Mouse (Mus musculus): ENCODE data around the gene Ppp6r1. TPM values are rescaled to one million over a fixed set of nuclear protein-coding genes. Genes with fewer than 3 reads are reported as not detected.

Ppp6r1 gene
- 4.3 and 6.2 TPM in 2 replicates for polyA plus RNA-seq (2015; fragmentation: Nextera tagmentation; extraction: Ambion mirVana)

DNA sequence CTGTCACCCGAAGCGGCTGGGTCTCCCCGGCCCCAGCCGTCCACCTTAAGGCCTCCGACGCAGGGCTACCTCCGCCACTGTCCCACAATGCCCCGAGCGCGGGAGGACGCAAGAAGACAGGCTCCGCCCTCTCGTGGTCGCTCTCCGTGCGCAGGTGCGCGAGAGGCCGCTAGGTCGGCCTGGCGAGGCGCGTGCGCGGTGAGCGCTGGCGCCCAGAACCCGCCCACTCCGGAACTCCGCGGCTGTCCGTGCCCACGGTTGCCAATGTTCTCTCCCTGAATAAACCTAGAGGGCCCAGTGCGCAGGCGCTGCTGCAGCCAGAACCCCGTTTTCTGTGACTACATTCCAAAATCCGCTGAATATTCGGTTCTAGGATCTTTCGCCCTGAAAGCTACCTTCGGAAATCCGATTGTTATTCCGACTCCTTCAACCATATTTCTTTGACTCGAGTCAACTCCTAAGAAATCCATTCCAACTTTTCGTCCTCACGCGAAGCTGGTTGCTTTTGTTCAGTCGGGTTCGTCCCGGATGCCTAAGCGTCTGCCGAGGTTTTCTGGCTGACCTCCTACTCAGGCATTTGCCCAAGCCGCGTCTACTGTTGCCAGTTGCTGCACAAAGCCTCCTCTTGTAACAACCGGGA, at the start of gene Ppp6r1:
Gene Ppp6r1, minus strand, starts transcription at position 108 of the 640 bp plus-strand sequence.
- Histone ChIP-seq H3K4me2 (ENCODE audit: low read length) (peak within 1 kb of the TSS; percentile 94), H3K36me3 (ENCODE audit: control insufficient read depth, insufficient read depth, low read length) (no peaks in the 10 kb centered on the region), H3K9me3 (ENCODE audit: control insufficient read depth, low read length) (no peaks in the 10 kb centered on the region), H3K4me1 (ENCODE audit: control insufficient read depth, insufficient read depth, low read depth, low read length) (peaks cover 33% of the 10 kb centered on the region), H3K4me3 (ENCODE audit: low read length) (peak within 1 kb of the TSS; percentile 83), H3K9ac (ENCODE audit: low read depth, low read length) (peak within 1 kb of the TSS; percentile 98), H3K27me3 (replicated peaks; ENCODE audit: control insufficient read depth, insufficient read depth, low read length) (no peaks in the 10 kb centered on the region), H3K27ac (ENCODE audit: low read depth, low read length) (peak within 1 kb of the TSS; percentile 95)
- under 1% methylated on average over 54 of the region's 54 CpGs for WGBS
- ATAC-seq = peak; percentile 97

- Histone ChIP-seq H3K27me3 (replicated peaks; ENCODE audit: control insufficient read depth, insufficient read depth, low read length) (no peaks in the 10 kb centered on the region), H3K9me3 (ENCODE audit: control insufficient read depth, low read length) (no peaks in the 10 kb centered on the region), H3K27ac (ENCODE audit: low read depth, low read length) (no peak overlapping the region), H3K9ac (ENCODE audit: low read depth, low read length) (no peak overlapping the region), H3K4me1 (ENCODE audit: control insufficient read depth, insufficient read depth, low read depth, low read length) (no peaks in the 10 kb centered on the region; the same call in 1 of the 2 replicates), H3K4me2 (ENCODE audit: low read length) (no peak overlapping the region), H3K36me3 (ENCODE audit: control insufficient read depth, insufficient read depth, low read length) (peaks cover 52% of the 10 kb centered on the region), H3K4me3 (ENCODE audit: low read length) (no peak overlapping the region)
- 39% methylated on average over 18 of the region's 18 CpGs for WGBS
- ATAC-seq = no peak
These were observed 46.3 kb upstream of the Ppp6r1 start for GRCm38 (mm10) chr7:4705098-4705497.

- peaks cover 50% of the 10 kb centered on the region for H3K36me3 ChIP-seq (ENCODE audit: control insufficient read depth, insufficient read depth, low read length)
- no peak for ATAC-seq
- H3K4me3 ChIP-seq (ENCODE audit: low read length) = no peak overlapping the region
These were observed 44.4 kb upstream of the Ppp6r1 start for GRCm38 (mm10) chr7:4703195-4703594.

GRCm38 (mm10) chr7:4702334-4702733, 43.5 kb upstream of the Ppp6r1 start:
- Histone ChIP-seq H3K4me3 (ENCODE audit: low read length) (no peak overlapping the region), H3K4me1 (ENCODE audit: control insufficient read depth, insufficient read depth, low read depth, low read length) (no peaks in the 10 kb centered on the region; the same call in 1 of the 2 replicates), H3K27me3 (replicated peaks; ENCODE audit: control insufficient read depth, insufficient read depth, low read length) (no peaks in the 10 kb centered on the region), H3K9me3 (ENCODE audit: control insufficient read depth, low read length) (no peaks in the 10 kb centered on the region), H3K36me3 (ENCODE audit: control insufficient read depth, insufficient read depth, low read length) (peaks cover 51% of the 10 kb centered on the region), H3K9ac (ENCODE audit: low read depth, low read length) (no peak overlapping the region), H3K27ac (ENCODE audit: low read depth, low read length) (no peak overlapping the region), H3K4me2 (ENCODE audit: low read length) (no peak overlapping the region)
- 26% methylated on average over 8 of the region's 8 CpGs for WGBS
- no peak for ATAC-seq

More at GRCm38 (mm10) chr7:4703195-4703594, 44.4 kb upstream of the Ppp6r1 start:
- Histone ChIP-seq H3K4me2 (ENCODE audit: low read length) (no peak overlapping the region), H3K27me3 (replicated peaks; ENCODE audit: control insufficient read depth, insufficient read depth, low read length) (no peaks in the 10 kb centered on the region), H3K4me1 (ENCODE audit: control insufficient read depth, insufficient read depth, low read depth, low read length) (no peaks in the 10 kb centered on the region; the same call in 1 of the 2 replicates), H3K9ac (ENCODE audit: low read depth, low read length) (no peak overlapping the region), H3K27ac (ENCODE audit: low read depth, low read length) (no peak overlapping the region), H3K9me3 (ENCODE audit: control insufficient read depth, low read length) (no peaks in the 10 kb centered on the region)
- 93% methylated on average over 7 of the region's 7 CpGs for WGBS

DNA sequence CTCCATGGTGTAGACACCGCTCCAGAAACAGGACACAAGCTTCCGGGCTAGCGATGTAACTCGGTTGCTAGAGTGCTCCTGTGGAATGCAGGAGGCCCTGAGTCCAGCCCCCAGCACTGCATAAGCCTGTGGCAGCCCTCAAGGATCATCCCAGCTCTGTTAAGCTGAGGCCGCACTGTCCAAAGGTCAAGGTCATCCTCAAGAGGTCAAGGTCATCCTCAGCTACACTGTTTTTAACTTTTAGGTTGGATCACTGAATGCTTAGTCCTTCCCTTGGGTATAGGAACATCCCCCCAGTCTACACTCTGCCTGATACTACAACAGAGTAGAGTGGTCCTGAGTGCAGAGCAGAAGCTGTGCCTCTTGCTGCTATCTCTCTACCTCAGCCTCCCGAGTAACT, 34.2 kb upstream of the Ppp6r1 start:
- WGBS = 70% methylated on average over 6 of the region's 6 CpGs
- Histone ChIP-seq H3K9ac (ENCODE audit: low read depth, low read length) (no peak overlapping the region), H3K4me2 (ENCODE audit: low read length) (no peak overlapping the region), H3K4me1 (ENCODE audit: control insufficient read depth, insufficient read depth, low read depth, low read length) (peaks cover 11% of the 10 kb centered on the region), H3K27ac (ENCODE audit: low read depth, low read length) (no peak overlapping the region), H3K4me3 (ENCODE audit: low read length) (no peak overlapping the region), H3K36me3 (ENCODE audit: control insufficient read depth, insufficient read depth, low read length) (peaks cover 31% of the 10 kb centered on the region), H3K27me3 (replicated peaks; ENCODE audit: control insufficient read depth, insufficient read depth, low read length) (no peaks in the 10 kb centered on the region), H3K9me3 (ENCODE audit: control insufficient read depth, low read length) (no peaks in the 10 kb centered on the region)
- no peak for ATAC-seq

DNA sequence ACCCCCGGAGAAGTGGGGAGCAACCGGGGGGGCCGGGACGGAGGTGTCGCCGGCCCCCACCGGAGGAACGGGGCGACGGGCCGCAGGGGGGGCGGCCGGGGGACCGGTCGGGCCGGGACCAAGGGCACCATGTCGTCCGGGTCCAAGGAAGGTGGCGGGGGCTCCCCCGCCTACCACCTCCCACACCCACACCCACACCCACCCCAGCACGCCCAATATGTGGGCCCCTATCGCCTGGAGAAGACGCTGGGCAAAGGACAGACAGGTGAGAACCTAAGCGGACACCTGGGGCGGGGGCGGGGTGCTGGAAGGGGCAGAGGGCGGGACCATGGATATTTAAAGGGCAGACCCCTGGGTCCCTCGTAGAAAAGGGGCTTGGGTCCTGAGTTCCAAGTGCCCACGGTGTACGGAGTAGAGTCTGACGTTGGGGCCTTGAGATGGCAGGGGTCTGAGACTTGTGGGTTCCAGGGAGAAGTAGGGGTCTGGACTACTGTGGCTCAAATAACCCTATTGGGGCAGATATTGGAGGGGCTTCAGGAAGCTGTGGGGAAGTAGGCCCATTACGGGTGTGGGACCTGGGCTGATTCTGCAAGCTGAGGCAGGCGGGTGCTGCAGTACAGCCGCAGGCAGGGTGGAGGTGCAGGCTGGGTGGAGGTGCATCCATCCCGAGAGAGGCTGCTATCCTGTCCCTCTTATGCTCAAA, 32.3 kb upstream of the Ppp6r1 start:
- Histone ChIP-seq H3K27me3 (replicated peaks; ENCODE audit: control insufficient read depth, insufficient read depth, low read length) (no peaks in the 10 kb centered on the region), H3K4me2 (ENCODE audit: low read length) (peak overlapping the region; percentile 87), H3K9me3 (ENCODE audit: control insufficient read depth, low read length) (no peaks in the 10 kb centered on the region), H3K9ac (ENCODE audit: low read depth, low read length) (peak overlapping the region; percentile 100), H3K4me3 (ENCODE audit: low read length) (peak overlapping the region; percentile 97), H3K27ac (ENCODE audit: low read depth, low read length) (peak overlapping the region; percentile 95), H3K36me3 (ENCODE audit: control insufficient read depth, insufficient read depth, low read length) (peaks cover 24% of the 10 kb centered on the region), H3K4me1 (ENCODE audit: control insufficient read depth, insufficient read depth, low read depth, low read length) (peaks cover 11% of the 10 kb centered on the region)
- WGBS = 4% methylated on average over 24 of the region's 35 CpGs
- ATAC-seq = peak; percentile 55

- Histone ChIP-seq H3K9me3 (ENCODE audit: control insufficient read depth, low read length) (no peaks in the 10 kb centered on the region), H3K4me2 (ENCODE audit: low read length) (peak within 1 kb of the TSS; percentile 87), H3K4me1 (ENCODE audit: control insufficient read depth, insufficient read depth, low read depth, low read length) (peaks cover 11% of the 10 kb centered on the region), H3K27me3 (replicated peaks; ENCODE audit: control insufficient read depth, insufficient read depth, low read length) (no peaks in the 10 kb centered on the region), H3K36me3 (ENCODE audit: control insufficient read depth, insufficient read depth, low read length) (peaks cover 21% of the 10 kb centered on the region), H3K27ac (ENCODE audit: low read depth, low read length) (peak within 1 kb of the TSS; percentile 95), H3K4me3 (ENCODE audit: low read length) (peak within 1 kb of the TSS; percentile 97), H3K9ac (ENCODE audit: low read depth, low read length) (peak within 1 kb of the TSS; percentile 100)
- 2% methylated on average over 14 of the region's 18 CpGs for WGBS
- ATAC-seq = peak; percentile 90
These were observed 31.6 kb upstream of the Ppp6r1 start, which contains the start of gene Brsk1 for GRCm38 (mm10) chr7:4690387-4690786. TSS of gene Brsk1 (plus strand) at chr7:4690604.

GRCm38 (mm10) chr7:4684632-4685417, 26.0 kb upstream of the Ppp6r1 start, which contains the start of gene Hspbp1:
TSS of gene Hspbp1 (minus strand) at chr7:4685068.
- peak within 1 kb of the TSS; percentile 63 for H3K9ac ChIP-seq (ENCODE audit: low read depth, low read length)
- H3K4me2 ChIP-seq (ENCODE audit: low read length) = peak within 1 kb of the TSS; percentile 86
- no peaks in the 10 kb centered on the region for H3K9me3 ChIP-seq (ENCODE audit: control insufficient read depth, low read length)
- peaks cover 8% of the 10 kb centered on the region for H3K4me1 ChIP-seq (ENCODE audit: control insufficient read depth, insufficient read depth, low read depth, low read length)
- peak within 1 kb of the TSS; percentile 68 for H3K27ac ChIP-seq (ENCODE audit: low read depth, low read length)
- H3K36me3 ChIP-seq (ENCODE audit: control insufficient read depth, insufficient read depth, low read length) = peaks cover 13% of the 10 kb centered on the region
- H3K4me3 ChIP-seq (ENCODE audit: low read length) = peak within 1 kb of the TSS; percentile 69
- peak; percentile 98 for ATAC-seq
- under 1% methylated on average over 32 of the region's 32 CpGs for WGBS
- H3K27me3 ChIP-seq (replicated peaks; ENCODE audit: control insufficient read depth, insufficient read depth, low read length) = no peaks in the 10 kb centered on the region

All from hindbrain, embryonic 16.5 days (tissue).